Mouse (Mus musculus) erythroblast, embryonic 14.5 days (primary cell): ENCODE results near the gene Asb10. TPM values are rescaled to one million over a fixed set of nuclear protein-coding genes. Genes with fewer than 3 reads are reported as not detected.

Experiments used
- H3K27me3 ChIP-seq: 2 replicates; pipeline ENCODE4 v1.6.1; 2012; ENCODE audit warnings: inconsistent platforms; ENCODE audit not compliant: control insufficient read depth
- H3K36me3 ChIP-seq: 2 replicates; pipeline ENCODE4 v1.6.1; 2012; ENCODE audit warnings: mild to moderate bottlenecking, inconsistent platforms; ENCODE audit not compliant: control insufficient read depth
- H3K4me1 ChIP-seq: 2 replicates; pipeline ENCODE4 v1.6.1; 2012; ENCODE audit warnings: inconsistent platforms; ENCODE audit not compliant: control insufficient read depth
- H3K4me3 ChIP-seq: replicated peaks from 2 replicates; pipeline ENCODE3; 2012; ENCODE audit warnings: moderate library complexity, mild to moderate bottlenecking, inconsistent platforms
- H3K9me3 ChIP-seq: 2 replicates; pipeline ENCODE4 v1.6.1; 2012; ENCODE audit warnings: low read length, inconsistent platforms, mixed read lengths; ENCODE audit not compliant: control insufficient read depth
- GATA1 ChIP-seq: IDR thresholded peaks from 2 replicates; pipeline ENCODE4 v1.6.1; 2012; ENCODE audit warnings: low read length, inconsistent platforms, mixed read lengths
- TAL1 ChIP-seq: IDR thresholded peaks from 3 replicates; pipeline ENCODE4 v1.6.1; 2012; ENCODE audit warnings: low read length, inconsistent platforms, mixed read lengths
- polyA plus RNA-seq: library from polyadenylated mRNA; stranded (reverse); fragments of >175 nt; gene quantifications from 2 replicates; pipeline ENCODE4 v1.2.3, GENCODE M21; 2012

Gene Asb10
- polyA plus RNA-seq, 1 experiment, result not detected

- H3K4me1 ChIP-seq, result peaks cover 4% of the 10 kb centered on the region; the same call in 1 of the 2 replicates
- TF ChIP-seq GATA1, result no peak
- TF ChIP-seq TAL1, result no peak
- H3K27me3 ChIP-seq, result no peaks in the 10 kb centered on the region
- no peak overlapping the region for H3K4me3 ChIP-seq
- peaks cover 95% of the 10 kb centered on the region for H3K36me3 ChIP-seq
- no peaks in the 10 kb centered on the region for H3K9me3 ChIP-seq
Observed at GRCm38 (mm10) chr5:24484963-24485362, 55.8 kb downstream of the Asb10 start.

GRCm38 (mm10) chr5:24483326-24483725 is 57.5 kb downstream of the Asb10 start:
- H3K27me3 ChIP-seq, result no peaks in the 10 kb centered on the region
- no peaks in the 10 kb centered on the region for H3K9me3 ChIP-seq
- H3K36me3 ChIP-seq, result peaks cover 96% of the 10 kb centered on the region
- peaks cover 4% of the 10 kb centered on the region; the same call in 1 of the 2 replicates for H3K4me1 ChIP-seq
- TF ChIP-seq GATA1 (no peak), TAL1 (no peak)
- no peak overlapping the region for H3K4me3 ChIP-seq

Other genes starting within 250 kb of the Asb10 start
- gene Kcnh2, start 189.4 kb downstream of the Asb10 start, polyA plus RNA-seq, result 0.08 TPM in 1 of 2 replicates, not detected in the other
- gene Nos3, start 176.2 kb downstream of the Asb10 start, polyA plus RNA-seq, result 0.02 and 0.03 TPM in 2 replicates
- gene Atg9b, start 148.8 kb downstream of the Asb10 start, polyA plus RNA-seq, result 0.02 and 0.05 TPM in 2 replicates
- gene Abcb8, start 147.3 kb downstream of the Asb10 start, polyA plus RNA-seq, result 1.7 and 2.2 TPM in 2 replicates
- gene Asic3, start 127.6 kb downstream of the Asb10 start, polyA plus RNA-seq, result not detected in 2 replicates
- gene Cdk5, start 117.4 kb downstream of the Asb10 start, polyA plus RNA-seq, result 0.40 and 0.67 TPM in 2 replicates
- 1.1 and 2.5 TPM in 2 replicates for gene Slc4a2, start 117.1 kb downstream of the Asb10 start, polyA plus RNA-seq
- 33.0 and 33.8 TPM in 2 replicates for gene Fastk, start 95.7 kb downstream of the Asb10 start, polyA plus RNA-seq
- gene Tmub1, start 93.1 kb downstream of the Asb10 start, polyA plus RNA-seq, result 2.3 and 2.8 TPM in 2 replicates
- gene Agap3, start 88.8 kb downstream of the Asb10 start, polyA plus RNA-seq, result 17.2 and 18.9 TPM in 2 replicates
- not detected in 2 replicates for gene Gbx1, start 13.8 kb downstream of the Asb10 start, polyA plus RNA-seq
- not detected in 2 replicates for gene 4931409K22Rik, start 15.8 kb upstream of the Asb10 start, polyA plus RNA-seq
- gene Abcf2, start 36.5 kb upstream of the Asb10 start, polyA plus RNA-seq, result 4.3 and 5.3 TPM in 2 replicates
- gene Chpf2, start 45.8 kb upstream of the Asb10 start, polyA plus RNA-seq, result 0.75 and 0.89 TPM in 2 replicates
- gene Smarcd3, start 83.4 kb upstream of the Asb10 start, polyA plus RNA-seq, result not detected in 2 replicates
- 1.1 and 2.2 TPM in 2 replicates for gene Nub1, start 144.6 kb upstream of the Asb10 start, polyA plus RNA-seq
- gene Wdr86, start 189.7 kb upstream of the Asb10 start, polyA plus RNA-seq, result not detected in 2 replicates
- not detected in 2 replicates for gene Crygn, start 217.0 kb upstream of the Asb10 start, polyA plus RNA-seq